Mouse (Mus musculus) liver, adult 2 months (tissue): ENCODE measurements at regions not wholly inside any gene's neighbourhood (a gene's known extent, or its start where the extent isn't known, plus 50 kb on each side); places are given as distances from the start of the nearest gene placed in this dataset.

Experiments used
- CTCF ChIP-seq: fragments of 200-500 bp; IDR thresholded peaks from 2 replicates; pipeline ENCODE4 v1.5.1; 2011; ENCODE audit warnings: low read depth, low read length, control low read depth
- POLR2A ChIP-seq: fragments of 200-500 bp; IDR thresholded peaks from 2 replicates; pipeline ENCODE4 v1.6.1; 2011; ENCODE audit warnings: low read length, control low read depth; ENCODE audit not compliant: insufficient read depth; ENCODE audit errors: extremely low read depth

DNA sequence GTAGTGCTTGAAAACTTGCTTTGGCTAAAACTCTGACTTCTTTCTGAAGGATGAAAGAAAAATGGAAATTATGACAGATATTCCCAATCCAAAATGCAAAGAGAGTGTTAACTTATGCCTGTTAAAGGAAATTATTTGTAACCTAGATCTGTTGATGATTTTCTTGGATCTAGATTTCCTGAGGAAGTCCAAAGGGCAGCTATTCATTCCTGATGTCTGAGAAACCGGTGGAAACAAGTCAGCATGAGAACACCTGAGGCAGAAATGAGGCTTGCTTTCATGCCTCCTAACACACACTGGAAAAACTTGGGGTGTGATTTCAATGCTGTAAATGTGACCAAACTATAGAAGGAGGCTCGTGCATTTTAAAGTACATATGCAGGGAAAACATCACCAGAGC, 432.9 kb upstream of the Ube2e3 start:
- no peak for TF ChIP-seq CTCF
- TF ChIP-seq POLR2A, result no peak
